Mouse (Mus musculus) gastrocnemius, adult 2 months (tissue): ENCODE data around the gene Taar7b. TPM values are rescaled to one million over a fixed set of nuclear protein-coding genes. Genes with fewer than 3 reads are reported as not detected.

Experiments
- DNase-seq: peaks from one replicate; pipeline ENCODE4 v3.0.0; 2022
- H3K27ac ChIP-seq: fragments of 200-600 bp; 2 replicates; pipeline ENCODE4 v1.8.1; 2022; ENCODE audit warnings: mild to moderate bottlenecking
- H3K4me3 ChIP-seq: fragments of 200-600 bp; 2 replicates; pipeline ENCODE4 v1.8.1; 2022; ENCODE audit warnings: mild to moderate bottlenecking, moderate library complexity
- CTCF ChIP-seq: fragments of 200-600 bp; IDR thresholded peaks from 2 replicates; pipeline ENCODE4 v1.8.1; 2022; ENCODE audit warnings: antibody characterized with exemption, mild to moderate bottlenecking, moderate library complexity
- intact Hi-C: fragments of 180-260 bp; cut with DNase I; formaldehyde crosslinking; loops from one replicate; pipeline ENCODE4 v1.15.1; 2025
- long read RNA-seq, 2 experiments: library from polyadenylated mRNA; stranded (forward); transcript quantifications; one replicate each; pipeline ENCODE4 v2.0.0; 2021
- total RNA-seq, 2 experiments: library from RNA; stranded (reverse); gene quantifications; 2 replicates each; pipeline ENCODE4 v1.2.3; 2021

The Taar7b gene
- total RNA-seq: not detected
- long read RNA-seq, experiment 1: 0 reads
- long read RNA-seq, experiment 2: 0 reads

- TF ChIP-seq CTCF: no peak
- Histone ChIP-seq H3K27ac (no peak within 1 kb of the TSS), H3K4me3 (no peak within 1 kb of the TSS)
- no peak for DNase-seq
- intact Hi-C loops: no loop called here
These were observed at the start of gene Taar7b for GRCm38 (mm10) chr10:23999639-24000038. Gene Taar7b, plus strand, starts transcription at chr10:23999939.

- H3K4me3 ChIP-seq: no peak overlapping the region
- H3K27ac ChIP-seq: no peak overlapping the region
- intact Hi-C loops: no loop called here
- no peak for DNase-seq
- TF ChIP-seq CTCF: no peak
These were observed 48.0 kb upstream of the Taar7b start for GRCm38 (mm10) chr10:23951714-23952113.

GRCm38 (mm10) chr10:23959071-23959470 lies 40.7 kb upstream of the Taar7b start:
- Histone ChIP-seq H3K27ac (no peak overlapping the region), H3K4me3 (no peak overlapping the region)
- DNase-seq: no peak
- TF ChIP-seq CTCF: no peak
- intact Hi-C loops: no loop called here

- intact Hi-C loops: no loop called here
These were observed 39.3 kb upstream of the Taar7b start, which contains the start of gene Taar4 for GRCm38 (mm10) chr10:23960444-23960915. Gene Taar4, plus strand, starts transcription at chr10:23960494.

GRCm38 (mm10) chr10:23963444-23963843 lies 36.3 kb upstream of the Taar7b start:
- no peak overlapping the region for H3K4me3 ChIP-seq

More at GRCm38 (mm10) chr10:23960444-23960915, 39.3 kb upstream of the Taar7b start, which contains the start of gene Taar4:
- no peak within 1 kb of the TSS for H3K4me3 ChIP-seq
- DNase-seq: no peak
- no peak for TF ChIP-seq CTCF
- H3K27ac ChIP-seq: no peak within 1 kb of the TSS

GRCm38 (mm10) chr10:23964921-23965610 lies 34.7 kb upstream of the Taar7b start:
- TF ChIP-seq CTCF: no peak
- Histone ChIP-seq H3K27ac (no peak overlapping the region), H3K4me3 (no peak overlapping the region)
- DNase-seq: no peak
- intact Hi-C loops: no loop called here

More at GRCm38 (mm10) chr10:23963444-23963843, 36.3 kb upstream of the Taar7b start:
- DNase-seq: no peak
- intact Hi-C loops: no loop called here
- no peak overlapping the region for H3K27ac ChIP-seq
- TF ChIP-seq CTCF: no peak

- no peak for DNase-seq
- Histone ChIP-seq H3K4me3 (no peak within 1 kb of the TSS), H3K27ac (no peak within 1 kb of the TSS)
- TF ChIP-seq CTCF: no peak
- intact Hi-C loops: no loop called here
These were observed 29.0 kb upstream of the Taar7b start, which contains the start of gene Taar5 for GRCm38 (mm10) chr10:23970656-23971165. Gene Taar5, plus strand, starts transcription at chr10:23970706.

- Histone ChIP-seq H3K4me3 (no peak overlapping the region), H3K27ac (no peak overlapping the region)
- no peak for DNase-seq
- intact Hi-C loops: no loop called here
- TF ChIP-seq CTCF: no peak
These were observed 28.5 kb upstream of the Taar7b start for GRCm38 (mm10) chr10:23971256-23971655.

- DNase-seq: no peak
- Histone ChIP-seq H3K27ac (no peak overlapping the region), H3K4me3 (no peak overlapping the region)
- intact Hi-C loops: loop anchor here (5.0 kb wide), 1 partner anchor 154 kb away; no protein-coding TSS in a partner anchor
- no peak for TF ChIP-seq CTCF
These were observed 21.8 kb upstream of the Taar7b start for GRCm38 (mm10) chr10:23977958-23978357.

- no peak overlapping the region for H3K4me3 ChIP-seq
- H3K27ac ChIP-seq: no peak overlapping the region
- peak; percentile 58 for TF ChIP-seq CTCF
- intact Hi-C loops: loop anchor here (1.0 to 5.0 kb wide), 2 partner anchors 132 to 153 kb away; no protein-coding TSS in a partner anchor
- peak; percentile 68 for DNase-seq
These were observed 20.6 kb upstream of the Taar7b start for GRCm38 (mm10) chr10:23978901-23979705.

- no peak within 1 kb of the TSS for H3K27ac ChIP-seq
- intact Hi-C loops: no loop called here
- TF ChIP-seq CTCF: no peak
- no peak for DNase-seq
- H3K4me3 ChIP-seq: no peak within 1 kb of the TSS
These were observed 14.2 kb upstream of the Taar7b start, which contains the start of gene Taar6 for GRCm38 (mm10) chr10:23985546-23985945. Gene Taar6, minus strand, starts transcription at chr10:23985646.

- Histone ChIP-seq H3K4me3 (no peak overlapping the region), H3K27ac (no peak overlapping the region)
- DNase-seq: no peak
- intact Hi-C loops: no loop called here
- no peak for TF ChIP-seq CTCF
These were observed 13.3 kb upstream of the Taar7b start for GRCm38 (mm10) chr10:23986419-23986818.
